Mouse (Mus musculus) midbrain, embryonic 15.5 days (tissue): ENCODE data around the gene 1500009C09Rik. TPM values are rescaled to one million over a fixed set of nuclear protein-coding genes. Genes with fewer than 3 reads are reported as not detected.

ENCODE experiments used
- ATAC-seq: fragments of 200-750 bp; cut with Nextera tagmentation; replicated peaks from 2 replicates; pipeline ENCODE4 v1.8.0; 2017; ENCODE audit warnings: moderate TSS enrichment
- H3K27ac ChIP-seq: fragments of 300-500 bp; sonication (generic); 2 replicates; pipeline ENCODE4 v1.5.1; 2015; ENCODE audit warnings: mild to moderate bottlenecking, inconsistent platforms
- H3K27me3 ChIP-seq: fragments of 300-500 bp; sonication (generic); replicated peaks from 2 replicates; pipeline ENCODE4 v1.6.1; 2015; ENCODE audit warnings: inconsistent platforms
- H3K36me3 ChIP-seq: fragments of 300-500 bp; sonication (generic); replicated peaks from 2 replicates; pipeline ENCODE4 v1.6.1; 2015; ENCODE audit warnings: inconsistent platforms
- H3K4me1 ChIP-seq: fragments of 300-500 bp; sonication (generic); 2 replicates; pipeline ENCODE4 v1.6.1; 2015; ENCODE audit warnings: inconsistent platforms
- H3K4me2 ChIP-seq: fragments of 300-500 bp; sonication (generic); 2 replicates; pipeline ENCODE4 v1.6.1; 2015; ENCODE audit warnings: inconsistent platforms, mild to moderate bottlenecking, moderate library complexity
- H3K4me3 ChIP-seq: fragments of 300-500 bp; sonication (generic); 2 replicates; pipeline ENCODE4 v1.5.1; 2015; ENCODE audit warnings: mild to moderate bottlenecking, inconsistent platforms
- H3K9ac ChIP-seq: fragments of 300-500 bp; sonication (generic); 2 replicates; pipeline ENCODE4 v1.6.1; 2015; ENCODE audit warnings: mild to moderate bottlenecking, inconsistent platforms
- H3K9me3 ChIP-seq: fragments of 300-500 bp; sonication (generic); 2 replicates; pipeline ENCODE4 v1.6.1; 2016; ENCODE audit warnings: inconsistent platforms
- WGBS: fragments of 180-500 bp; shearing (Covaris S2); methylation state at CpG from one replicate; pipeline ENCODE4 v1.1.7; 2015; ENCODE audit warnings: mixed read lengths; 5-methylcytosine and 5-hydroxymethylcytosine counted together
- polyA plus RNA-seq: library from polyadenylated mRNA; unstranded; fragments of >200 nt; fragmentation: Nextera tagmentation; extraction: Ambion mirVana; gene quantifications from 2 replicates; pipeline ENCODE4 v1.2.1, GENCODE M21; 2015

Gene 1500009C09Rik
- polyA plus RNA-seq, 1 experiment from 2014 or later = 22.6 TPM

DNA sequence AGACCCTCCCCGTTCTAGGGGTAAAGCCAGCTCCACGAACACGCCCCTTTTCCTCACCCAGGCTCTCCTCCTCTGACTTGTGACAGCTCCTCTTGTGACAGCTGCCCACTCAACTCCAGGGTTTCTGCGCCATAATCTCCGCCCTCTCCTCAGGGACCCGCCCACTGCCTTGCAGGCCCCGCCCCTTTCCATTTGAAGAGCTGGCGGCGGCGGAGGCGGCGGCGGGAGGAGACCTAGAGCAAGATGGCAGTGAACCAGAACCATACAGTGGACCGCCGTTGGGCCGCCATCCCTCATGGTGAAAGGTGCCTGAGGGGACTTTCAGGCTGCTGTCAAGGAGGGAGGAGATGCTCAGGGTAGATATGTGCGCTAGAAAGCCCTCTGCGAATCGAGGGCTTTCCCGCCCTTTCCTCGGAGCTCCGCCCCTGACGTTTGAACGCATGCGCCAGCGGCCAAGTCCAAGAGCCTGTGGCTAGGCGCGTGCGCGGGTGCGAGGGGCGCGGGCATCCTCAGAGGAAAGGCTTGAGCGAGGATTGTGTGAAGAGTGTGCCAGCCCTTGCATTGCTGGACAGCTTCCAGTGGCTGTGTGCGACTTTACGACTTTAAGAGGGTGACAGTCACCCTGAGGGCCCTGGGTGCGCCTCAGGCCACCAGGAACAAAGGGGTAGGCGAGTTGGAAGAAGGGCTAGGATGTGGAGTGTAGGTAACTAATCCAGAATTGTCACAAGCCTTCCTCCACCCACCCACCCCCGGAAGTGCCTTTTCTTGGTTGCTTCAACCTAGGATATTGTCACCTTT is 46.8 kb downstream of the 1500009C09Rik start, which contains the start of gene Wbp2nl:
Wbp2nl (plus strand) TSS at position 191 of the 798 bp plus-strand sequence.
- 66% methylated on average over 39 of the region's 39 CpGs for WGBS
- H3K36me3 ChIP-seq = no peaks in the 10 kb centered on the region
- H3K4me3 ChIP-seq = no peak within 1 kb of the TSS
- no peaks in the 10 kb centered on the region for H3K9me3 ChIP-seq
- no peaks in the 10 kb centered on the region for H3K4me1 ChIP-seq
- no peak within 1 kb of the TSS for H3K9ac ChIP-seq
- ATAC-seq = no peak
- 0 out of 2 replicates have a peak, but pooled peaks cover 3% of the 10 kb centered on the region for H3K27me3 ChIP-seq
- H3K4me2 ChIP-seq = 0 out of 2 replicates have a peak within 1 kb of the TSS, but pooled peaks have one; percentile 8
- no peak within 1 kb of the TSS for H3K27ac ChIP-seq

DNA sequence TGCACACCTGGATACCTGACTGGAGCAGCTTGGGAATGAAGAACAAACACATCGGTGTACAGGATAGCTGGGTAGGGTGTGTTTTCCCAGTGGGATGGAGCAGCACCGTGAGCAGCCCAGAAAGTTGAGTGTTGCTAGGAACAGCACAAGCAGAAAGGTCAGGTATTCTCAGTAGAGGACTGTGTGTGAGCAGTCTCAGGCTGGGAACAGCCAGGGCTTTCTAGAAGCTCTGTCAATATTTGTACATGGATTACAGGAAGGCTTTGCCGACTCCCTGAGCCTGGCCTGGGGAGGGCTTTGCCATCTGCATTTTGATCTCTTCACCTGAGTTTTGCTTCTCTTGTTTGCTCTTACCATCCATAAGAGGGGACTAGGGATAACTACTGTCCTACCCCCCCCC is 54.9 kb downstream of the 1500009C09Rik start:
- no peaks in the 10 kb centered on the region for H3K9me3 ChIP-seq
- H3K27ac ChIP-seq = no peak overlapping the region
- no peaks in the 10 kb centered on the region for H3K36me3 ChIP-seq
- 80% methylated on average over 3 of the region's 3 CpGs for WGBS
- no peak overlapping the region for H3K9ac ChIP-seq
- no peaks in the 10 kb centered on the region for H3K27me3 ChIP-seq
- H3K4me3 ChIP-seq = no peak overlapping the region
- H3K4me1 ChIP-seq = no peaks in the 10 kb centered on the region
- ATAC-seq = no peak
- H3K4me2 ChIP-seq = no peak overlapping the region

DNA sequence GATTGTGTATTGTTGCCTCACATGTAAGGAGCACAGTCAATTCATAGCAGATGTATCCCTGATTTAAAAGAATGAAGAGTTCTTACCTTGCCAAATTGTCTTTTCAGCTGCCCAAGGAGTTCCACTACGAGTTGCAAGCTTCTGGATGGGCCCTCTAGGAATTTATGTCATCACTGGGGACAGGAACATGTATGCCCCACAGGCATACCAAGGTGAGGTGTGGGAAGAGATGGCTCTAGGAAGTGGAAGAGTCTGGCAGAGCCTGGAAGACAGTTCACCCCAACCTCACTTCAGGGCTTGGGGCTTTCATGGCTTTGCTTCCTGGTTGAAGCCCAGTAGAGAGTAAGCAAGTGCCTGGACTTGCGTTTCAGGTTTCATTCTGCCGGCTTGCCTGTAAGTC is 56.2 kb downstream of the 1500009C09Rik start:
- no peaks in the 10 kb centered on the region for H3K27me3 ChIP-seq
- ATAC-seq = no peak
- H3K4me1 ChIP-seq = no peaks in the 10 kb centered on the region
- no peaks in the 10 kb centered on the region for H3K36me3 ChIP-seq
- H3K9me3 ChIP-seq = no peaks in the 10 kb centered on the region
- H3K27ac ChIP-seq = no peak overlapping the region
- no peak overlapping the region for H3K4me3 ChIP-seq
- H3K9ac ChIP-seq = no peak overlapping the region
- H3K4me2 ChIP-seq = no peak overlapping the region
- WGBS = 77% methylated on average over 3 of the region's 3 CpGs

Other genes with a start within 250 kb of the 1500009C09Rik start
- 50.6 and 50.9 TPM in 2 replicates for gene Desi1, start 218.5 kb upstream of the 1500009C09Rik start, polyA plus RNA-seq
- 231 and 247 TPM in 2 replicates for gene Snu13, start 204.8 kb upstream of the 1500009C09Rik start, polyA plus RNA-seq
- gene 4930407I10Rik, start 193.2 kb upstream of the 1500009C09Rik start, polyA plus RNA-seq = not detected in 2 replicates
- 0.10 TPM in 1 of 2 replicates, not detected in the other for gene Mei1, start 182.4 kb upstream of the 1500009C09Rik start, polyA plus RNA-seq
- gene Ccdc134, start 124.5 kb upstream of the 1500009C09Rik start, polyA plus RNA-seq = 12.2 and 12.7 TPM in 2 replicates
- gene Srebf2, start 105.2 kb upstream of the 1500009C09Rik start, polyA plus RNA-seq = 220 and 224 TPM in 2 replicates
- 1.1 and 1.5 TPM in 2 replicates for gene Shisa8, start 39.6 kb upstream of the 1500009C09Rik start, polyA plus RNA-seq
- 0.08 and 0.26 TPM in 2 replicates for gene Tnfrsf13c, start 28.0 kb upstream of the 1500009C09Rik start, polyA plus RNA-seq
- 10.7 and 13.6 TPM in 2 replicates for gene Cenpm, start 7.6 kb upstream of the 1500009C09Rik start, polyA plus RNA-seq
- 454 and 479 TPM in 2 replicates for gene Sept3, start 22.5 kb downstream of the 1500009C09Rik start, polyA plus RNA-seq
- gene Wbp2nl, start 46.6 kb downstream of the 1500009C09Rik start, polyA plus RNA-seq = not detected in 2 replicates
- 25.4 and 27.2 TPM in 2 replicates for gene Naga, start 86.5 kb downstream of the 1500009C09Rik start, polyA plus RNA-seq
- 1.2 and 1.5 TPM in 2 replicates for gene Pheta2, start 86.5 kb downstream of the 1500009C09Rik start, polyA plus RNA-seq
- 322 and 335 TPM in 2 replicates for gene Smdt1, start 86.6 kb downstream of the 1500009C09Rik start, polyA plus RNA-seq
- 309 and 330 TPM in 2 replicates for gene Ndufa6, start 101.9 kb downstream of the 1500009C09Rik start, polyA plus RNA-seq
- 1.7 and 2.0 TPM in 2 replicates for gene Cyp2d22, start 127.9 kb downstream of the 1500009C09Rik start, polyA plus RNA-seq
- gene Cyp2d11, start 141.6 kb downstream of the 1500009C09Rik start, polyA plus RNA-seq = not detected in 2 replicates
- 0.34 TPM in 1 of 2 replicates, not detected in the other for gene Cyp2d10, start 154.8 kb downstream of the 1500009C09Rik start, polyA plus RNA-seq
- gene Cyp2d9, start 181.0 kb downstream of the 1500009C09Rik start, polyA plus RNA-seq = not detected in 2 replicates